Mouse (Mus musculus) adrenal gland, postnatal 10 days (tissue): ENCODE data around the gene Scube3. TPM values are rescaled to one million over a fixed set of nuclear protein-coding genes. Genes with fewer than 3 reads are reported as not detected.
A peak's percentile ranks its signal among the peaks of the same experiment; 100 is the strongest.
"Not testable (repeated sequence)": the region's sequence is repeated elsewhere in the genome, so short reads cannot be mapped to it uniquely, and the experiment has no call there.

Experiments
- DNase-seq: peaks from one replicate; pipeline ENCODE4 v3.0.0; 2021; ENCODE audit warnings: mixed read lengths
- total RNA-seq, 2 experiments: library from RNA; stranded (reverse); gene quantifications; 2 replicates each; pipeline ENCODE4 v1.2.3; 2021

Scube3 gene
- total RNA-seq, 2 experiments from 2014 or later: 14.4 to 15.2 TPM

DNA sequence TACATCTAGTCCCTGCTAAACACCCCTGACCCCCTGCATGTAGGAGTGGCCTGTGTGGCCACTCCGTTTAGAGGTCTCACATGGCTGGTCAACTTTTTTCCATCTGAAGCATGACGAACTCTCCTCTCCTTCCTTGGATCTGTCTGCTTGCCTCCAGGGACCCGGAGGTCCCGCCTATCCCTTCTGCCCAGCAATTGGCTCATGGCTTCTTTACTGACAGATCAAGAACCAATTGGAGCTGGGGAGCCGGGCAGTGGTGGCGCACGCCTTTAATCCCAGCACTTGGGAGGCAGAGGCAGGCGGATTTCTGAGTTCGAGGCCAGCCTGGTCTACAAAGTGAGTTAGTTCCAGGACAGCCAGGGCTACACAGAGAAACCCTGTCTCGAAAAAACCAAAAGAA, 80.5 kb downstream of the Scube3 start:
- not testable (repeated sequence) for DNase-seq

DNA sequence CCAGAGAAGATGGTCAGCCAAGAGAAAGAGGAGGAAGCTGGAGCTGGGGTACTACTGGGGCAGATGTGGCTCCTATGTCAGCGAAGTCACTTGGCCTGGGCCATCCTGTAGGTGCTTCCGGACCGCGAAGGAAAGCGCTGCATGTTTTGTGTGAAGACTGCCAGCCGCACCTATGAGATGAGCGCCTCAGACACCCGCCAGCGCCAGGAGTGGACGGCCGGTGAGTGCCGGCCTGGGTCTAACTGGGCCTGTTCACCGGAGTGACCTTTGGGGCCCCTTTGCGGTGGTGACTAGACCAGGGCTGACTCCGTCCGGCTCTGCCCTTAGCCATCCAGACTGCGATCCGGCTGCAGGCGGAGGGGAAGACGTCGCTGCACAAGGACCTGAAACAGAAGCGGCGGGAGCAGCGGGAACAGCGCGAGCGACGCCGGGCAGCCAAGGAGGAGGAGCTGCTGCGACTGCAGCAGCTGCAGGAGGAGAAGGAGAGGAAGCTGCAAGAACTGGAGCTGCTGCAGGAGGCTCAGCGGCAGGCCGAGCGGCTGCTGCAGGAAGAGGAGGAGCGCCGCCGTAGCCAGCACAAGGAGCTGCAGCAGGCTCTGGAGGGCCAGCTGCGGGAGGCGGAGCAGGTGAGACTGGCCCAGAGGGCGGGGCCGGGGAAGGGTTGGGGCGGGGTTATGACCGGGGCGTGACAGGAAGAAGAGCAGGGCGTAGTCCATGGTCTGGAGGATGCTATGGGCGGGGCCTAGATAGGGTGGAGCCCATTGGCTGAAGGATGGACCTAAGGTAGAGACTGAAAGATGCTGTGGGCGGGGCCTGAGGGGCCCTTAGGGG, 81.8 kb downstream of the Scube3 start:
- DNase-seq: peak; percentile 97

Other genes with a start within 250 kb of the Scube3 start
- 10 to 100 TPM; 26.9 to 40.0 TPM for gene Anks1, start 232.8 kb upstream of the Scube3 start, total RNA-seq
- 10 to 100 TPM; 28.9 to 29.8 TPM for gene Taf11, start 232.3 kb upstream of the Scube3 start, total RNA-seq
- gene Tcp11, start 61.5 kb upstream of the Scube3 start, total RNA-seq: under 1 TPM; 0.24 to 0.57 TPM
- gene Zfp523, start 35.0 kb downstream of the Scube3 start, total RNA-seq: 10 to 100 TPM; 31.3 to 39.3 TPM
- 1 to 10 TPM; 4.7 to 6.7 TPM for gene Def6, start 65.6 kb downstream of the Scube3 start, total RNA-seq
- gene Ppard, start 90.6 kb downstream of the Scube3 start, total RNA-seq: 10 to 100 TPM; 29.8 to 30.2 TPM
- 10 to 100 TPM; 24.2 to 36.2 TPM for gene Fance, start 171.4 kb downstream of the Scube3 start, total RNA-seq
- gene Rpl10a, start 186.3 kb downstream of the Scube3 start, total RNA-seq: 100 to 1,000 TPM; 948 to 951 TPM
- 10 to 100 TPM; 12.8 to 13.5 TPM for gene Tead3, start 208.7 kb downstream of the Scube3 start, total RNA-seq
- under 1 TPM; 0.33 to 1.00 TPM for gene Tulp1, start 223.1 kb downstream of the Scube3 start, total RNA-seq